Mouse (Mus musculus): Measurements from ENCODE around the gene Klhl7.

The Klhl7 gene

DNA sequence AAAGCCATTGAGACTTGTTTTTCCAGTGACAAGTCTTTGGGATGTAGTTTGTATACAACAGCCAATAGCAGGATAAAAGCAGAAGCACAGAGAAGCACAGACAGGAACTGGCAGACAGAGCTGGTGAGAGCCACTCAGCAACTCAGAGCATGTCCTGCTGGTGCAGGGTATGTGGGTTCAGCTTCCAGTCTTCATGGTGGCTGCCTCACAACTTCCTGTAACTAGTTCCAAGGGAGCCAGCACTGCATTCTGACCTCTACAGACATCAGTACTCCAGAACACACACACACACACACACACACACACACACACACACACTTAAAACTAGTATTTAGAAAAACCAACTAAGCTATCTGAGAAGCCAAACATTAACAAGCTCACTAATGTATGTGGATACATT lies 71.7 kb downstream of the Klhl7 start:
- no peak for DNase-seq (ENCODE audit: low read depth, low spot score)

DNA sequence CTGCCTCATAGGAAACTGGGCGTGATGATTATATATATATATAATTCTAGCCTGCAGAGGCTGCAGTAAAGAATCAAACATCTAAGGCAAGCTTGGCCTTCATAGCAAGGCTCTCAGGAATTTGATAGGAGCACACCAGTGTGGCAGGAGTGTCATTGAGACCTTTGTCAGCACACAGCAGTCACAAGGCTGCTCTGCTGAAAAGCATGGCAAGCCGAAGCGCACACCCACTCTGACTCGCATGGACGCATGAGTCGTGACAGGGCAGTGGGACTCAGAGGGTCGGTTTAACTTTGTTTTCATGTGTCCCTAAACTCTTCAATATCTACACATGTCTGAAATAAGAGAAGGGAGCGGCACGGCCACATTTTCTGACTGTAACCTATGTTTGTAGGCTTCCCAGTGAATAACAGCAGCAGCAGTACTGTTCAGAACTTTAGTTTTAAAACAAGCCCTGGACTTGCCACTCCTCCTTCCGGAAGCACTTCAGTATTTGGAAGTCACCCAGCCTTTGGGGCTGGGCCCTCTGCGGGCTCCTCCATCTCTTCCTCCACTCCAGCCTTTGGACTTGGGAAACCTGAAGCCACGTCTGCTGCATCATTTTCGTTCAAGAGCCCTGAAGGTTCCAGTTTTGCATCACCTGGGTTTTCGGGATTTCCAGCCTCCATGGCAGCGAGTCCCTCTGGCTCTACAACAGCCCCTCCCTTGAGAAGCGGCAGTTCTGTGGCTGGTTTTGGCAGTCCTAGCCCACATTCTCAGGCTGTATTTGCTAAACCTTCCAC lies 81.3 kb downstream of the Klhl7 start:
- no peak for DNase-seq (ENCODE audit: low read depth, low spot score)

DNA sequence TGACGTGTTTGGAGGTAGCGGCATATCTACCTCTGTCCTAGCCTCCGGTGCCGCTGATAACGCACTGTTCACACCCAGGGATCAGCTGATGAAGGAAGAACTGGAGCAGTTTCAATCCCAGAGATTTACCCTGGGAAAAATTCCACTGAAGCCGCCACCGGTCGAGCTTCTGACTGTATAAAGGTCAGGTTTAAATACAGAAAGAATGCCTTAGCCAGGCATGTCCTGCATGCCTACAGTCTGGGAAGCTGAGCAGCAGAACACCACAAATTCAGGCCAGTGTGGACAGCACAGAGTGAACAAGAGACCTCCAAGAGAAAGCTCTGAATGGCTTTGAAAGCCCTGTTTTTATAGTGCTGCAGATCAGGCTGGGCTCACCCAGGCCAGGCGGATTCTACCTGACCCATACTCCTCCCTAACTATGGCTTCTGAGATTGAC lies 81.9 kb downstream of the Klhl7 start:
- no peak for DNase-seq (ENCODE audit: low read depth, low spot score)

DNA sequence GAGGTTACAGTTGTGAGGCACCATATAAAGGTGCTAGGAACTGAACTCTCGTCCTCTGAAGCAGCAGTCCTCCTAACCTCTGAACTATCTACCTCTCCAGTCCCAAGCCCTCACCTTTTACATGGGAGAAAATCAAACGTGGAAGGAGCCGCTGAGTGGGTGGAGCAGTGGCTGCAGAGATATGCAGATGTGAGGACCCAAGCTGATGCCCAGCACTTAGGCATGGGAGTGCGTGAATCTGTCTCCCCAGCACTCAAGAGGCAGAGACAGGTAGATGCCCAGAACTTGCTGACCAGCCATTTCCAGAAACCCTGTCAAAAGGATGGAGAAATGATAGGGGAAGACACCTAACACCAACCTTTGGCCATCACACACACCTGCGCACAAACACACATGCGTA lies 82.7 kb downstream of the Klhl7 start:
- DNase-seq (ENCODE audit: low read depth, low spot score) = no peak

DNA sequence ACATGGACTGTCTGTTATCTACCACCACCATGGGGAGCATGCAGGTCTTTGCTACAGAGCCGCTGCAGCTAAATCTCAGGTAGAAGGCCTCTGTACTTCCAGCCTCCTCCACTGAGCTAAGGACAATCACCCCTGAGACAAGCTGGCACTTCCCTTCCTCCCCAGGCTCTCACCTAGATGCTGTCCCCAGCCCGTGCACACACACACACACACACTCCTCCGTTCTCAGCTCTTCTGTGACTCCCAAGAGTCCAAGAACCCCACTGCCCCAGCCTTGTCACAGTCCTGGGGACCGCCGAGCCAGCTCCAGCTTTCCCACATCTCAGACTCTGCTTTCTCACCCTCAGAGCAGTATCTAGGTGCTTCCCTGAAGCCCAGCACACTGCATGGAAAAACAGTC lies 83.6 kb downstream of the Klhl7 start:
- no peak for DNase-seq (ENCODE audit: low read depth, low spot score)

DNA sequence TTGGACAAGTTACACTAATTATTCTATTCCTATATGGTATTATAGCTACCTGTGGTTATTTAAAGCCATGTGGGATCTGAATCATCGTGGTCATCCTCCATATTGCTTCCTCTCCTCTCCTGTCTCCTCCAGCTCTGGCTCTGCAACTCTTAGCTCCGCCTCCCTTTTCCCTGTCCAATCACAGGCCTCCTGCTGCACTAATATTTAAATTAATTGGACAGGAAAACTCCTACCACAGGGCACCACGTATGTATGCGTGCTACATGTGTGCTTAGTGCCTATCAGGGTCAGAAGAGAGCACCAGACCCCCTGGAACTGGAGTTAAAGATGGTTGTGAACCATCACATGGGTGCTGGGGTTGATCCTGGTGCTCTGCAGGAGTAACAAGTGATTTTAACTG lies 88.1 kb downstream of the Klhl7 start:
- DNase-seq (ENCODE audit: low read depth, low spot score) = no peak

DNA sequence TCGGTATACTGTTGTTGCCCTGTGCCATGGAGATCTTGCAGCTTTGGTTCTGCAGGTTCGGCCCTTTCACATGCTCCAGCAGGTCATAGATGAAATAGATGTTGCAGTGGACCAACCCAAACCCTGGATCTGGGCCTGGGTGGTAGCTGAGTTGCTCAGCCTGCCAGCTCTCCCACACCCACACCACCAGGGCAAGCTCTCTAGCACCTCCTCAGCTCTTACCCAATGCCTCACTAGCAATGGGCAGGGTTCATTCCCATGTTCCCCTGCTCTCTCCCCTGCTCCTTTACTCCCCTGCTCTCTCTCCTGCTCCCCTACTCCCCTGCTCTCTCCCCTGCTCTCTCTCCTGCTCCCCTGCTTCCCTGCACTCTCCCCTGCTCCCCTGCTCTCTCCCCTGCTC lies 91.4 kb downstream of the Klhl7 start:
- no peak for DNase-seq (ENCODE audit: low read depth, low spot score)

DNA sequence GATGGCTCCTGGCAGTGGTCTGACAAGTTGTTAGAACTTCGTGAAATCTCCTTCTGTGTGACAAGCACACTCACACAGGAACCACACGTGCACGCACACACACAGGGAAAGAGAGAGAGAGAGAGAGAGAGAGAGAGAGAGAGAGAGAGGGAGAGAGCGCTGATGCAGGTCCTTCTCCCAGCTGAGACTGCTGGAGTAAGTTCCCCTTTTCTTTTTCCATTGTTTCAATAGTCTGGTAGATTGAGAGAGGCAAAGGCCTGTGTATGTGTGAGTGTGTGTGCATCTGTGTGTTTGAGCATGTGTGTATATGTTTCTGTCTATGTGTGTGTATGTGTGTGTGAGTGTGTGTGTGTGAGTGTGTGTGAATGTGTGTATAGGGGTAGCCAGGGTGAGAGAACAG lies 100.6 kb downstream of the Klhl7 start:
- DNase-seq (ENCODE audit: low read depth, low spot score) = no peak

DNA sequence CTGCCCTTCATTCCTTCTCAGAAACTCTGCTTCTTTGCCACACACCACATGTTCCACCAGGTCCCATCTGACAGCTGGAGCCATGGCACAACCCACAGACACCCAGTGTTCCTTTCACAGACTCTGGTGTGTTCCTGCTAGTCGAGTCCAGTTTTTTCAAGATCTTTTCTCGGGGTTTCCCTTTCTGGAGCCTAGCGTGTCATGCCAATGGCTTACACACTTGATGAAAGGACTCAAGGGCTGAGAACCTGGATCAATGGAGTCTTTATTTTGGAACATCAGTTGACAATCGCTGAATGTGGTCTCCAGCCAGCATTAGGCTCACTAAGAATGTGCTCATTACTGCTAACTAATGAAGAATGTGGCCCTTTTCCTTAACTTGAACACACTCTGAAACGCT lies 102.1 kb downstream of the Klhl7 start:
- peak; percentile 28 for DNase-seq (ENCODE audit: low read depth, low spot score)

DNA sequence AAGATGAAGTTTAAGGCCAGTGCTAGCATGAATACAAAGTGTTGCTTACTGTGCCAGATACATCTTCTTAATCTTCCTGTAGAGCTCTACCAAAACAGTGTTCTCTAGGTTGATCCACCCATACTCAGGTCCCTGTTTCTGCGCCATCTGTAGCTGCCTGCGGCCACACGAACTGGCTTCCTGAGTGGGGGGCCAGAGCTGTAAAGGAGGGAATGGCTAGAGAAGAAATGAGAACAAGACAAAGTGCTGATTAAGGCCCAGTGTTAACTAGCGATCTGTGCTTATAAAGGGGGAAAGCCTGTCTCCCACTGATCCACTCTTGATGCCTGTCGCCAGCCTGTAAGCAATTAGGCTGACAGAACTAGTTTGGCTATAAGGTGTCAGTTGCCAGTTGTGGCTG lies 102.9 kb downstream of the Klhl7 start:
- DNase-seq (ENCODE audit: low read depth, low spot score) = no peak

DNA sequence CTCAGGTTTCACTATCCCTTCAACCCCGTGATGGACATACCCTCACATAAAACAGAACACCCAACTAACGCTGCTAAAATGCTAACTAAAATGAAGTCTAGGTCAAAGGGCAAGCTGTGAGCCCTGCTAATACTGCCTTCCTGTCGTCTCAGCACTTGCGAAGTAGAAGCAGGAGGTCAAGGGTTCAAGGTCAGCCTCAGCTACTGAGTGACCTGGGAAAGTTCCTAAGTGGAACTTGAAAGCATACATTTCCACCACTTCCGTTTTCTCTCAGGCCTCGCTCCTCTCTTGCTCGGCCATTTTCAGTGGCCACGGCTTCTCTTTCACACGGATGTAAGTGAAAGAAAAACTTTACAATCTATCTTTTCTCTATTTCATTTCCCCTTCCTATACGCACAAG lies 107.6 kb downstream of the Klhl7 start:
- DNase-seq (ENCODE audit: low read depth, low spot score) = no peak

DNA sequence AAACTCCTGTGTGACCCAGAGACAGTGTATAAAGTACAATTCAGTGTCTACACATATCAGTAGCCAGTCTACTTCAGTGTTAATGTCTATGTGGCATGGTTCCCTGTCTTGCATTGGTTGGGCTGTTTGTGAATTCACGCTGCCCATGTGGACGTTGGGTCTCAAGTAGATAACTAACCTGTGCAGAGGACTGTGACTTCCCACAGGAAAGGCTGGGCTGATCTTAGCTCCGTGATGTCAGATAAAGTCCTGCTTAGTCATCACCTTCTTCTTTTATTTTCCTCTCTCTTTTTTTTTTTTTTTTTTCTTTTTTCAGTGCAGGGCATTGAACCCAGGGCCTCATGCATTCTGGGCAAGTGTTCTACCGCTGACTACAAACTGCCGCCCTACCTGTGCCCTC lies 108.1 kb downstream of the Klhl7 start:
- DNase-seq (ENCODE audit: low read depth, low spot score) = no peak
